Mouse (Mus musculus) midbrain, embryonic 14.5 days (tissue): ENCODE data around the gene Trem2. TPM values are rescaled to one million over a fixed set of nuclear protein-coding genes. Genes with fewer than 3 reads are reported as not detected.

Source experiments
- ATAC-seq: fragments of 200-750 bp; cut with Nextera tagmentation; 2 replicates; pipeline ENCODE4 v1.8.0; 2017; ENCODE audit warnings: moderate number of reproducible peaks, moderate library complexity; ENCODE audit not compliant: low FRiP score, low TSS enrichment
- DNase-seq: peaks from one replicate; pipeline ENCODE4 v3.0.0-alpha.2; 2015
- H3K27ac ChIP-seq: fragments of 300-500 bp; sonication (generic); replicated peaks from 2 replicates; pipeline ENCODE4 v1.5.1; 2014; ENCODE audit warnings: mild to moderate bottlenecking, low read depth, low read length, moderate library complexity
- H3K27me3 ChIP-seq: fragments of 300-500 bp; sonication (generic); 2 replicates; pipeline ENCODE4 v1.6.1; 2014; ENCODE audit warnings: low read length, control low read depth, mixed read lengths; ENCODE audit not compliant: control insufficient read depth, insufficient read depth
- H3K36me3 ChIP-seq: fragments of 300-500 bp; sonication (generic); 2 replicates; pipeline ENCODE4 v1.6.1; 2014; ENCODE audit warnings: low read length, control low read depth; ENCODE audit not compliant: control insufficient read depth, insufficient read depth
- H3K4me1 ChIP-seq: fragments of 300-500 bp; sonication (generic); 2 replicates; pipeline ENCODE4 v1.6.1; 2014; ENCODE audit warnings: mild to moderate bottlenecking, antibody characterized with exemption, low read length, control low read depth; ENCODE audit not compliant: control insufficient read depth, insufficient read depth
- H3K4me2 ChIP-seq: fragments of 300-500 bp; sonication (generic); 2 replicates; pipeline ENCODE4 v1.6.1; 2014; ENCODE audit warnings: mild to moderate bottlenecking, low read length, moderate library complexity
- H3K4me3 ChIP-seq: fragments of 300-500 bp; sonication (generic); replicated peaks from 2 replicates; pipeline ENCODE4 v1.5.1; 2014; ENCODE audit warnings: low read depth, low read length
- H3K9ac ChIP-seq: fragments of 300-500 bp; sonication (generic); replicated peaks from 2 replicates; pipeline ENCODE4 v1.6.1; 2014; ENCODE audit warnings: mild to moderate bottlenecking, low read length, moderate library complexity
- H3K9me3 ChIP-seq: fragments of 300-500 bp; sonication (generic); 2 replicates; pipeline ENCODE4 v1.6.1; 2016; ENCODE audit warnings: low read length, control low read depth, mixed read lengths; ENCODE audit not compliant: control insufficient read depth
- WGBS: fragments of 180-500 bp; shearing (Covaris S2); extraction: QIAGEN DNeasy Blood & Tissue Kit; methylation state at CpG from one replicate; pipeline ENCODE4 v1.1.7; 2014; 5-methylcytosine and 5-hydroxymethylcytosine counted together
- polyA plus RNA-seq: library from polyadenylated mRNA; unstranded; fragments of >200 nt; fragmentation: Nextera tagmentation; extraction: Ambion mirVana; gene quantifications from 2 replicates; pipeline ENCODE4 v1.2.1, GENCODE M21; 2014

The Trem2 gene
- polyA plus RNA-seq, 1 experiment from 2014 or later = 3.7 TPM

- Histone ChIP-seq H3K9ac (no peak overlapping the region), H3K27me3 (no peaks in the 10 kb centered on the region), H3K9me3 (no peaks in the 10 kb centered on the region), H3K27ac (no peak overlapping the region), H3K4me3 (no peak overlapping the region), H3K36me3 (peaks cover 25% of the 10 kb centered on the region), H3K4me1 (peaks cover 7% of the 10 kb centered on the region), H3K4me2 (no peak overlapping the region)
- WGBS = 97% methylated on average over 3 of the region's 3 CpGs
- no peak for DNase-seq
- no peak for ATAC-seq
Observed at GRCm38 (mm10) chr17:48402751-48403150, 56.5 kb downstream of the Trem2 start.

Other genes starting within 250 kb of the Trem2 start
- gene 9830107B12Rik, start 200.1 kb upstream of the Trem2 start, polyA plus RNA-seq = not detected in 2 replicates
- 0.32 TPM in 1 of 2 replicates, not detected in the other for gene A530064D06Rik, start 179.1 kb upstream of the Trem2 start, polyA plus RNA-seq
- not detected in 2 replicates for gene Trem1, start 113.6 kb upstream of the Trem2 start, polyA plus RNA-seq
- gene Trem3, start 98.6 kb upstream of the Trem2 start, polyA plus RNA-seq = not detected in 2 replicates
- gene Treml4, start 82.1 kb upstream of the Trem2 start, polyA plus RNA-seq = not detected in 2 replicates
- 0.12 TPM in 1 of 2 replicates, not detected in the other for gene Treml2, start 46.9 kb upstream of the Trem2 start, polyA plus RNA-seq
- gene B430306N03Rik, start 30.3 kb upstream of the Trem2 start, polyA plus RNA-seq = 0.55 TPM in 1 of 2 replicates, not detected in the other
- gene Treml1, start 13.5 kb downstream of the Trem2 start, polyA plus RNA-seq = 0.23 and 0.51 TPM in 2 replicates
- gene Nfya, start 63.5 kb downstream of the Trem2 start, polyA plus RNA-seq = 14.2 and 16.5 TPM in 2 replicates
- gene Oard1, start 63.6 kb downstream of the Trem2 start, polyA plus RNA-seq = 41.9 and 49.2 TPM in 2 replicates
- 0.26 and 0.29 TPM in 2 replicates for gene Apobec2, start 86.5 kb downstream of the Trem2 start, polyA plus RNA-seq
- 2.5 and 4.6 TPM in 2 replicates for gene Tspo2, start 105.1 kb downstream of the Trem2 start, polyA plus RNA-seq
- 0.22 and 0.53 TPM in 2 replicates for gene Unc5cl, start 108.5 kb downstream of the Trem2 start, polyA plus RNA-seq